20 mouse cellular contexts compared by ENCODE assay signal in genomic region chr5:53160207-53160606, GRCm38 (mm10). TPM values are rescaled to one million over a fixed set of nuclear protein-coding genes. Genes with fewer than 3 reads are reported as not detected.
"Had no signal": no experiment of that assay in that cellular context is flagged by ENCODE, and none has a peak within 500 bp of the region (broad histone marks: within the 10 kb centered on the region; RNA-seq: fewer than 3 reads in every experiment).

No protein-coding gene starts in this region.

- H3K9ac ChIP-seq: lung, embryonic 14.5 days; midbrain, embryonic 12.5 days; neural tube, embryonic 13.5 days; neural tube, embryonic 15.5 days had no signal

- H3K27me3 ChIP-seq: neural tube, embryonic 13.5 days; neural tube, embryonic 15.5 days had no signal

- DNase-seq: lung, adult 18-20 months; lung, embryonic 14.5 days; lung, postnatal 10 days; lung, postnatal 4 days; midbrain, embryonic 14.5 days; retina, postnatal 1 day; right cerebral cortex, adult 18-20 months; right cerebral cortex, postnatal 25 days; right cerebral cortex, postnatal 4 days; spleen, adult 18-20 months; thymus, adult 18-20 months; thymus, postnatal 14 days; thymus, postnatal 36 days had no signal

- H3K4me3 ChIP-seq: midbrain, embryonic 10.5 days; midbrain, embryonic 12.5 days; myocyte; neural tube, embryonic 13.5 days; neural tube, embryonic 15.5 days had no signal

- H3K36me3 ChIP-seq: midbrain, embryonic 10.5 days; midbrain, embryonic 12.5 days; neural tube, embryonic 13.5 days; neural tube, embryonic 15.5 days had no signal

- H3K9me3 ChIP-seq: midbrain, embryonic 10.5 days; midbrain, embryonic 12.5 days; neural tube, embryonic 13.5 days; neural tube, embryonic 15.5 days had no signal

- H3K27ac ChIP-seq: midbrain, embryonic 10.5 days; midbrain, embryonic 12.5 days; neural tube, embryonic 13.5 days; neural tube, embryonic 15.5 days had no signal

- ATAC-seq: midbrain, embryonic 16.5 days had no signal

- H3K4me2 ChIP-seq: lung, embryonic 14.5 days; midbrain, embryonic 12.5 days; neural tube, embryonic 13.5 days; neural tube, embryonic 15.5 days had no signal

RNA-seq across cellular contexts. Expression of gene Sel1l3, which starts 53.5 kb away (rescaled TPM):
- total RNA-seq: megakaryocyte-erythroid progenitor cell, adult 5-6 weeks had no signal
